Mouse (Mus musculus) cerebellum, adult 11 months (tissue): ENCODE data around the gene Wfdc17.
A peak's percentile ranks its signal among the peaks of the same experiment; 100 is the strongest.

Experiments used
- DNase-seq: peaks from one replicate; pipeline ENCODE4 v3.0.0; 2022

The Wfdc17 gene

GRCm38 (mm10) chr11:83703705-83704104, at the start of gene Wfdc17:
Gene Wfdc17, plus strand, starts transcription at chr11:83703991.
- DNase-seq, result no peak

DNA sequence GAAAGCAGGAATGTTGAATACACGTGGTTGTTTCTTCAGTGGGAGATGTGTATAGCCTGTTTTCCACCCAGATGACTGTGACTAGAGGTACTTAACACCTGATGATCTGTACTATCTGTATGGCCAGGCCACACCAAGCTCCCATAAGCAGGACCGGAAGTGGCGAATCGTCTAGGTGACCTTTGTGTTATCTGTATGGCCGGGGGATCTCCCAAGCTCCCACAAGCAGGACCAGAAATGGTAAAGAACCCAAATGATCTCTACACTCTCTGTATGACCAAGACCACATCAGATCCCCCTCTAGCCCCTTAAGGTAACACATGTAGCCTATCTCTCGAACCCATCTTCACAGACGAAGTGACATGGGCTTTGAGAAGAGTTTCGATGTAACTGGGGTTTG, 49.2 kb upstream of the Wfdc17 start:
- DNase-seq, result no peak

GRCm38 (mm10) chr11:83657508-83657907, 46.3 kb upstream of the Wfdc17 start:
- no peak for DNase-seq

- DNase-seq, result no peak
Observed at GRCm38 (mm10) chr11:83658797-83659196, 45.0 kb upstream of the Wfdc17 start.

- no peak for DNase-seq
Observed at GRCm38 (mm10) chr11:83662204-83662603, 41.6 kb upstream of the Wfdc17 start, which contains the start of gene Ccl4. Gene Ccl4, plus strand, starts transcription at chr11:83662584.

GRCm38 (mm10) chr11:83663532-83663931, 40.3 kb upstream of the Wfdc17 start:
- no peak for DNase-seq

DNA sequence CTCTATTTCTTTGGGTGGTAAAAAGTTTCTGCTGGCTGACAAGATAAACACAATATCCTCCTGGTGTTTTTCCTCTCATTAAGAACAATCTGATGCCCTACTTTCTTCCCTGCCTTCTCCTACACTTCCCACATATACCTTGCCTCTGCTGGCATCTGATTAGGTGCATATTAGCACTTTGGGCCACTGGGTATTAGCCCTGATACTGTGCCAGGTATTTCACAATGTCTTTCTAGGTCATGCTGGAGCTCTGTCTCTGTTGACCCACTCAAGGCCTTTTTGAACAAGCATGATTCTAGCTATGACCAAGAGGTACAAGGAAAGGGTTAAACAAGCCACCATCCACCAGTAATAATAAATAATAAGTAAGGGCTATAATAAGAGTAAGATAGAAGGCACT, 32.0 kb upstream of the Wfdc17 start:
- DNase-seq, result no peak

GRCm38 (mm10) chr11:83675665-83676064, 28.1 kb upstream of the Wfdc17 start:
- no peak for DNase-seq

- DNase-seq, result no peak
Observed at GRCm38 (mm10) chr11:83689918-83690317, 13.9 kb upstream of the Wfdc17 start.

- no peak for DNase-seq
Observed at GRCm38 (mm10) chr11:83692008-83692407, 11.8 kb upstream of the Wfdc17 start.

DNA sequence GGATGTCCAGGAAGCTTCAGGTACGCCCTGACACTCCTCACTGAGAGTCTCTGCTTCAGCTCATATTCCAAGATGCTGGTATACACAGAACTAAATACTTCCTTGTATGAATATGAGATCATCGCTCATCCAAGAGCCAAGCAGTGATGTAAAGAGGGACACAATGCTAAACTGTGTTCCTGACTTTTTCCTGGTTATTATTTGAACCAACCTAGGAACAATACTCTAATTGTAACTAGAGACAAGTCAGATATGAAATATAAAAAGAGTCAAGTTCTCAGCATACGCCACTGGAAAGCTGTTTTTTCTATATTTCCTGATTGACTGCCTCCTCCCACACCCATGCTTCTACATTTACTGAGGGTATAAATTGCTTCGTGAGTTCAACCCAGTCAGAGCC, 4.9 kb downstream of the Wfdc17 start, which contains the start of gene Wfdc18:
Wfdc18 (plus strand) TSS at position 301 of the 400 bp plus-strand sequence.
- no peak for DNase-seq

GRCm38 (mm10) chr11:83709683-83710082, 5.9 kb downstream of the Wfdc17 start:
- no peak for DNase-seq

- DNase-seq, result no peak
Observed at GRCm38 (mm10) chr11:83712671-83713070, 8.9 kb downstream of the Wfdc17 start.

DNA sequence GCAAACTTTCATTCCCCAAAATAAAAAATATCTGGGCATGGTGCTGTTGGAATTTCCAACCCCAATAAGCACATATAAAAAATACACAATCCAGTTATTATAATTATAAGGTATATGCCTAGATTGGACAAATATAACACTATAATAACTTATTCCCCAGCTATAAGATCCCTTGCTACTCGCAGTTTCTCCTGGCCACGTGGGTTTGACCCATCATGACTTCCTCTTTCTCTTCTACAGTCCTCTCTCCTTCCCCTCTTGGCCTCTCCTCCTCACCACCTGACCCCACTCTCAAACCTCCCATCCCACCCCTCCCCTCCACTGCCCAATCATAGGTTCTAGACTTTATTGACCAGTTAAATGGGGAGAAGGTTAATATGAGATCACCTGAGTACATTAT, 10.1 kb downstream of the Wfdc17 start:
- DNase-seq, result no peak

DNA sequence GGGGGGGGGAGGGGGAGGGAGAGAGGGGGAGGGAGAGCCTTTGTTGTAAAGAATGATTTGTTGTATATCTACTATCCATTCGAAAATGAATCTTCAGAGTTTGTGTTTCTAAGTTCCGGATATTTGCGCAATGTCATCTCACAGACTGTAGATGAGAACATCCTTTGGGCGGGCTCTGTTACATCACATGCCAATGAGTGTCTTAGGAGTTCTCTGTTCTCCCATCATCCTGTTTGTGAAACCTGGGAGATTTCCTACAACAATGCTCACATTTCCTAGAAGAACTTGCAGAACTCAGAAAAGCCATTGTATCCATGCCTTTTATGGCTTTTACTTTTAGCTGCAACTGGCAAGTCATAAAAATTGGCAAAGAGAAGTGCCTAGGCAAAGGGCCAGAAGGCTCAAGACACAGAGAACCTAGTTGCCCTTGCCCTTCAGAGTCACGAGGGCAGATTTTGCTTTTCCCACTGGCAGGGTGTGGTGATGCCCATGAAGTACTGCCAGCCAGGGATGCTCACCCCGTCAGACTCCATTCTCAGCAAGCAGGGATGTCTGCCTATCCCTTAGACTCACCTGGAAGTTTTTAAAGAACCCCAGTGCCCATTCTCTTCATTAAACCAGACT, 13.4 kb downstream of the Wfdc17 start:
- no peak for DNase-seq

- no peak for DNase-seq
Observed at GRCm38 (mm10) chr11:83720766-83721165, 17.0 kb downstream of the Wfdc17 start.

GRCm38 (mm10) chr11:83728757-83729432, 25.1 kb downstream of the Wfdc17 start:
- no peak for DNase-seq

DNA sequence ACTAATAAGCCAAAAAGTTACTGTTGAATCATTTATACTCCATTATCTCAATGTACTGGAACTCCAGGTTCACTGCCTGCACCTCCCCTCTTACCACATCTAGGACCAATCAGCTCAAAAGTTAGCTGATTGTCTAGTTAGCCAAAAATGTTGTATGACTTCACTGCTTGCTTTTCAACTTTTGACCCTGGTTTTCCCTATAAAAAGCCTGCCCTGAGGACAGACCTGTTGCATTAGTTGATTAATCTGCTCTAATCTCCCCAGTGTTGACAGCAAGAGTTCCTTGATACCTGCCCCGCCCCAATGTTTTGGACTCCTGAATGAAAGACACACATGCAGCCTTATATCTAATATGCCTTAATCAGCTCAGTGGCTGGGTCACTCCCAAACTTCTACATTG, 27.3 kb downstream of the Wfdc17 start:
- DNase-seq, result no peak

- DNase-seq, result no peak
Observed at GRCm38 (mm10) chr11:83733071-83733640, 29.4 kb downstream of the Wfdc17 start.

DNA sequence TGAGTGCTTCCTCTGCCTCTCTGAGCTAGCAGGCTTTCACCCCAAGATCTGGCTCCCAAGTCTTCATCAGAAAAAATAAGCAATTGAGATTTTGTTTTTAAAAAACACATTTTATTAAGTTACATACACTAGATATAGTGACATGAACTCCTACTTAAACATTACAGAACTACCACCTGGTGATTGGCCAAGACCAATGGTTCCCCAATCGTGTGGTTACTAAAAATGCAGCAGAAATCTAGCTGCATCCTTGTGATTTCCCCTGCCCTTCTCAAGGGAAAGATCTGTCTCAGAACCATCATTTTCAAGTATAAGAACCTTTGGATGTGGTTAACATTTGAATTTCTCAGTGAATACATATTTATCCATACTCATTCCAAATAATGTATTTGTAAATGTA, 30.4 kb downstream of the Wfdc17 start:
- no peak for DNase-seq

GRCm38 (mm10) chr11:83735881-83736280, 32.1 kb downstream of the Wfdc17 start:
- no peak for DNase-seq

DNA sequence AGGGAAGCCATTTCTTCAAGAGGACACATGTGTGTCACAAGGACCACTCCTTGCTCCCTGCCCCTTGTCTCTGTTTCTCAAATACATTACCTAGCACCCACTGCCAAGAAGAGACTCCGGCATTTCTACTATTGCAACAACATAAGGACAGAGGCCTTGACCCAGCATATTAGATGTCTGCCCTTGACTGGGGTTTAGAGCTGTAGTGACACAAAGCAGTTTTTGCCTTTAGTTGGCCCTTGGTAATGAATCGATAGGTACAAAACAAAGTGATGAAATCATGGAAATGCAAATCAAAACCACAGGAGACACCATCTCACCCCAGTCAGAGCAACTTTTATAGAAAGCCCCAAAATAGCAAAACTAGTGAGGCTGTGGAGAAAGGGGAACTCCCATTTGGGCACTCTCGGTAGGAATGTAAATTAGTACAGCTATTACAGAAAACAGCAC, 33.3 kb downstream of the Wfdc17 start:
- no peak for DNase-seq

DNA sequence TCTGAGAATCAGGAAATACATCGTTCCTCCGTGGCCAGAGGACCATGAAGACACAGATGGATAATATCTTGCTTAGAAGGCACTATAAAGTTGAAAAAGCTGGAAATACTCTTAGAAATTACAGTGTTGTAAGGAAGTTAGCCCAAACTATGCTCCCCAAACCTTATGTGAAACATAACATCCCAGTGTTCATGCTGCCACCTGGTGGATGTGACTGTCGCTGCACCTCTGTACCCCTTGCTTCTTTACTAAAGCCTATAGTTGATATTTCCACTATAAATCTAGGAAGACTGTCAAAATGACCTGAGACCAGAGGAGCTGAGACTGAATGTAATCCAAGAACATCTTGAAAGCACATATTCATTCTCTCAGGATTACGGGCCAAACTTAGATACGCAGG, 35.5 kb downstream of the Wfdc17 start:
- DNase-seq, result peak; percentile 55

GRCm38 (mm10) chr11:83740443-83740991, 36.7 kb downstream of the Wfdc17 start:
- no peak for DNase-seq
